Mouse (Mus musculus): ENCODE results near the gene Plekhb2. TPM values are rescaled to one million over a fixed set of nuclear protein-coding genes. Genes with fewer than 3 reads are reported as not detected.
A peak's percentile ranks its signal among the peaks of the same experiment; 100 is the strongest.

The Plekhb2 gene
- polyA plus RNA-seq, 1 experiment from 2014 or later, result 79.5 TPM

- Histone ChIP-seq H3K9me3 (no peaks in the 10 kb centered on the region), H3K27ac (replicated peaks) (no peak overlapping the region), H3K4me1 (replicated peaks) (peaks cover 52% of the 10 kb centered on the region), H3K4me2 (no peak overlapping the region), H3K4me3 (no peak overlapping the region), H3K9ac (no peak overlapping the region), H3K36me3 (peaks cover 10% of the 10 kb centered on the region), H3K27me3 (no peaks in the 10 kb centered on the region)
- WGBS, result 47% methylated on average over 6 of the region's 6 CpGs
- ATAC-seq (ENCODE audit: low FRiP score, low read depth), result no peak
Measured at GRCm38 (mm10) chr1:34837951-34838689, 11.7 kb upstream of the Plekhb2 start.

GRCm38 (mm10) chr1:34839241-34839640 is 10.5 kb upstream of the Plekhb2 start:
- ATAC-seq (ENCODE audit: low FRiP score, low read depth), result no peak
- no peak overlapping the region for H3K4me3 ChIP-seq
- H3K9me3 ChIP-seq, result no peaks in the 10 kb centered on the region
- no peak overlapping the region for H3K4me2 ChIP-seq
- H3K4me1 ChIP-seq (replicated peaks), result peaks cover 56% of the 10 kb centered on the region
- H3K9ac ChIP-seq, result no peak overlapping the region
- no peak overlapping the region for H3K27ac ChIP-seq (replicated peaks)
- H3K27me3 ChIP-seq, result no peaks in the 10 kb centered on the region
- WGBS, result 58% methylated on average over 12 of the region's 12 CpGs
- peaks cover 8% of the 10 kb centered on the region for H3K36me3 ChIP-seq

GRCm38 (mm10) chr1:34841709-34842388 is 7.9 kb upstream of the Plekhb2 start:
- WGBS, result under 1% methylated on average over 12 of the region's 12 CpGs
- Histone ChIP-seq H3K4me1 (replicated peaks) (peaks cover 46% of the 10 kb centered on the region), H3K9me3 (no peaks in the 10 kb centered on the region), H3K27me3 (no peaks in the 10 kb centered on the region), H3K27ac (replicated peaks) (peak overlapping the region; percentile 100), H3K36me3 (no peaks in the 10 kb centered on the region), H3K9ac (peak overlapping the region; percentile 73), H3K4me3 (peak overlapping the region; percentile 65), H3K4me2 (peak overlapping the region; percentile 79)
- ATAC-seq (ENCODE audit: low FRiP score, low read depth), result no peak; the same call in 1 of the 2 replicates

GRCm38 (mm10) chr1:34842389-34842861 is 7.4 kb upstream of the Plekhb2 start:
- Histone ChIP-seq H3K27ac (replicated peaks) (peak overlapping the region; percentile 100), H3K9ac (peak overlapping the region; percentile 73), H3K4me1 (replicated peaks) (peaks cover 42% of the 10 kb centered on the region), H3K36me3 (no peaks in the 10 kb centered on the region), H3K9me3 (no peaks in the 10 kb centered on the region), H3K4me3 (peak overlapping the region; percentile 65), H3K27me3 (no peaks in the 10 kb centered on the region), H3K4me2 (peak overlapping the region; percentile 79)
- under 1% methylated on average over 42 of the region's 51 CpGs for WGBS
- ATAC-seq (ENCODE audit: low FRiP score, low read depth), result peak; percentile 85

DNA sequence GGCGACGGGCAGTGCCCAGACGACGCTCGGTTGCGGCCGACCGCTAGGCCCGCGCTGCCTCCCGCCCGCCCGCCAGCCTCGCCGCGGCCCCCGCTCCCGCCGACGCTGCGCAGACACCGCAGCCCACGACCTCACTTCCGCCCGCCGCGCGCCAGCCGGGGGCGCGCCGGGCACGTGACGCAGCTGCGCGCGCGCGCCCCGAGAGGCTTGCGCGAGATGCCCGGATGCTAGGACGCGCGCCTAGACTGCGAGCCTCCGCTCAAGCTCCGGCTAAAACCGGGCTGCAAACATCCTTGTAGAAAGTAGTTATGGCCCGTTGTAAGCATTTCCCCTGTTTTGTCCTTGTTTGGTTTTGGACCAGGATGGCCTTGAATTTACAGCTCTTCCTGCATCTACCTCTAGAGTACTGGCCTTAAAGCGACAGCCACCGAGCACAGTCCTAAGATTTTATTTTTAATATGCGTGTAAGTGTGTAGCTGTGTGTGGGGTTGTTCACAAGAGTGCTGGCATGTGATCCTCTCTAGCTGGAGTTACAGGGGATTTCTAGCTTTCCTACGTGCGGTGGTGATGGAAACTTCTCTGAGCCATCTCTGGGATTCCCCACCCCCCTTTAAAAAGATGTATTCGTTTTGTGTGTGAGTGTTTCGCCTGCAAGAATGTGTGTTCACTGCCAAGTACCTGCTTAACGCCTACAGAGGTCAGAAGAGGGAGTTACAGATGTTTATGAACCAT is 6.7 kb upstream of the Plekhb2 start, which contains the start of gene Fam168b:
Fam168b (minus strand) TSS at position 179 of the 732 bp plus-strand sequence.
- H3K27me3 ChIP-seq, result no peaks in the 10 kb centered on the region
- H3K27ac ChIP-seq (replicated peaks), result peak within 1 kb of the TSS; percentile 100
- ATAC-seq (ENCODE audit: low FRiP score, low read depth), result peak; percentile 91
- H3K36me3 ChIP-seq, result no peaks in the 10 kb centered on the region
- WGBS, result under 1% methylated on average over 59 of the region's 59 CpGs
- peak within 1 kb of the TSS; percentile 73 for H3K9ac ChIP-seq
- H3K4me2 ChIP-seq, result peak within 1 kb of the TSS; percentile 79
- H3K4me1 ChIP-seq (replicated peaks), result peaks cover 38% of the 10 kb centered on the region
- H3K9me3 ChIP-seq, result no peaks in the 10 kb centered on the region
- H3K4me3 ChIP-seq, result peak within 1 kb of the TSS; percentile 65

GRCm38 (mm10) chr1:34847070-34847469 is 2.7 kb upstream of the Plekhb2 start:
- no peaks in the 10 kb centered on the region for H3K27me3 ChIP-seq
- WGBS, result 88% methylated on average over 3 of the region's 3 CpGs
- H3K9ac ChIP-seq, result no peak overlapping the region
- no peak overlapping the region for H3K4me2 ChIP-seq
- ATAC-seq (ENCODE audit: low FRiP score, low read depth), result no peak
- H3K4me1 ChIP-seq (replicated peaks), result peaks cover 32% of the 10 kb centered on the region
- H3K36me3 ChIP-seq, result no peaks in the 10 kb centered on the region
- no peak overlapping the region for H3K27ac ChIP-seq (replicated peaks)
- H3K9me3 ChIP-seq, result no peaks in the 10 kb centered on the region
- H3K4me3 ChIP-seq, result no peak overlapping the region

DNA sequence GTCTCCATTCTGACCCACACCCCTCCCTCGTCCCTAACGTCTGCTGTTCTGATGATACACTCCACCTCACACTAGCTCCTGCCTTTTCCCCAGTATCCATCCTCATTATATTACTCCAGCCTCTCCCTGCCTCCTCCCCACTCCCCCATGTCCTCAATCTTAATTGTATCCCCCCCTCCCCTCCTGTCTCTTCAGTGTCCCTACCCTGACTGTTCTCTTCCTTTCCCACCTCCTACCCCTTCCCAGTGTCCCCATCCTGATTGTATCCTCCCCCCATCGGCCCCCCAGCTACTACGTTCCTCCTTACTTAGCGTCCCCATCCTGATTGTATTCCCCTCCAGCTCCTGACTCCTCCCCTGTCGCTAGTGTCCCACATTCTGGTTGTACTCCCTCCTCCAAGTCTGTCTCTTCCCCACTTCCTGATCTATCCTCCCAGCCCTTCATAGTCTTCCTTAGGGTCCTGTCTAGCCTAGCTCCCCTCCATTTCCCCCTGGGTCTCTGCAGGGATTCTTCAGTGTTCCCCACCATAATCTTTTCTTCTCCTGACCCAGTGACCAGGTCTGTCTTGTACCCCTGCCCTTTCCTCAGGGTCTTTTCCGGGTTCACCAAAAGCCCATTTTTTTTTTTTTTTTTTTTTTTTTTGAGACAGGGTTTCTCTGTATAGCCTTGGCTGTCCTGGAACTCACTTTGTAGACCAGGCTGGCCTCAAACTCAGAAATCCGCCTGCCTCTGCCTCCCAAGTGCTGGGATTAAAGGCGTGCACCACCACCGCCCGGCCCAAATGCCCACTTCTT is 764 bp downstream of the Plekhb2 start:
- H3K9ac ChIP-seq, result peak overlapping the region; percentile 95
- H3K36me3 ChIP-seq, result no peaks in the 10 kb centered on the region
- peak overlapping the region; percentile 65 for H3K4me2 ChIP-seq
- H3K27ac ChIP-seq (replicated peaks), result peak overlapping the region; percentile 87
- peaks cover 35% of the 10 kb centered on the region for H3K4me1 ChIP-seq (replicated peaks)
- ATAC-seq (ENCODE audit: low FRiP score, low read depth), result peak; percentile 65
- H3K9me3 ChIP-seq, result no peaks in the 10 kb centered on the region
- WGBS, result 43% methylated on average over 11 of the region's 11 CpGs
- no peaks in the 10 kb centered on the region for H3K27me3 ChIP-seq
- H3K4me3 ChIP-seq, result peak overlapping the region; percentile 97

DNA sequence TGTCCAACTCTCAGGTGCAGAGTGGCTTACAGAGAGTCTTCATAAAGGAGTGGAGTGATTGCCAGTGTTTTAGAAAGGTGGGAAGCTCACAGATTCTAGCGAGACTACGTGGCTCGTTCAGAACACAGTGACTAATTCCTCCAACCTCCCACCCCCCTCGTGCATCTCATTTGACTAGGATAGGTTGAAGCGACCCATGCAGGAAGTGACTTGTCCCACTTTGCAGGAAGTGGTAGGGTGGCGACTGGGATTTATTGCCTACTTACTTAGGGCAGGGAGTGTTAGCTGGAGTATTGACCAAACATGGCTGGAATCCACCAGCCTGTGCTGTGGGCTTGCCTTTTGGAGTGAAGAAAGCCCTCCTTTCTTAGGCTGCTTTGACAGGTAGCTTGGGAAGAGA is 1.8 kb downstream of the Plekhb2 start:
- no peak for ATAC-seq (ENCODE audit: low FRiP score, low read depth)
- H3K4me1 ChIP-seq (replicated peaks), result peaks cover 35% of the 10 kb centered on the region
- no peaks in the 10 kb centered on the region for H3K27me3 ChIP-seq
- no peak overlapping the region for H3K27ac ChIP-seq (replicated peaks)
- H3K4me3 ChIP-seq, result no peak overlapping the region; the same call in 1 of the 2 replicates
- H3K9ac ChIP-seq, result peak overlapping the region; percentile 10
- peak overlapping the region; percentile 65 for H3K4me2 ChIP-seq
- no peaks in the 10 kb centered on the region for H3K9me3 ChIP-seq
- no peaks in the 10 kb centered on the region for H3K36me3 ChIP-seq
- 64% methylated on average over 6 of the region's 6 CpGs for WGBS

DNA sequence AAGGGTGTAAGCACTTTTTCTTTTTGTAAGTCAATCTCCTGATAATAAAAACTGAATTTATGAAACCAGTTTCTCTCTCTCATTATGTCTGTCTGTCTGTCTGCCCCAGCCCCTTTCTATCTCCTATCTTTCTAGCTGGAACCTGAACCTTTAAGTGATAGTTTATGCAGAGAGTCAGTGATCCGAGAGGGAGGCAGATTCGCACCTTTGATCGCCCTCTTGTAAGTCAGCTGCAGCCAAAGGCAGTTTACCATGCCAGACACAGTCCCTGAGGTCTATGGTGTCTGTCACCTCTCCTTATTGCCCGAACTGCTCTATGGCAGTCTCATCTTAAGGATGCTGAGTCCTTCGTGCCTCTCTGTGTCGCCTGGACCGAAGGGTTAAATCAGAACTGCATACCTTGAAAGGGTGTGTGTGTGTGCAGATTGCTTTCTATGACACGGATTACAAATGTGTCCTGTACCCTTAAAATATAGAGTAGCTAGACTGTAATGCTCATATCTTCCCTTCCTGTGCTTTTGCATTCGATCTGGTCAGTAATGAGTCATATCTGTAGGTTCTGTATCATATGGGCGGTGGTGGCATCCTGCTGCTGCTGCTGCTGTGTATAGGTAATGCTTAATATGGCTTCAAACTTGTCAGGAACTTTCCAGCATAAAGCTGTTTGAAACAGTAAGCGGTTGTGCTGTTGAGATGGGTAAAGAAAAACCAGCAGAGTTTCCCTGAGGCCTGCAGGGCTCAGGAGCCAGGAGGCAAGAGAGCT is 2.5 kb downstream of the Plekhb2 start:
- H3K36me3 ChIP-seq, result no peaks in the 10 kb centered on the region
- H3K4me1 ChIP-seq (replicated peaks), result peaks cover 35% of the 10 kb centered on the region
- peak overlapping the region; percentile 24; the same call in 1 of the 2 replicates for H3K9ac ChIP-seq
- whole genome bisulfite sequencing, result 79% methylated on average over 11 of the region's 11 CpGs
- no peak overlapping the region for H3K4me3 ChIP-seq
- peak overlapping the region; percentile 65 for H3K4me2 ChIP-seq
- no peak for ATAC-seq (ENCODE audit: low FRiP score, low read depth)
- no peaks in the 10 kb centered on the region for H3K9me3 ChIP-seq
- H3K27ac ChIP-seq (replicated peaks), result no peak overlapping the region
- H3K27me3 ChIP-seq, result no peaks in the 10 kb centered on the region

DNA sequence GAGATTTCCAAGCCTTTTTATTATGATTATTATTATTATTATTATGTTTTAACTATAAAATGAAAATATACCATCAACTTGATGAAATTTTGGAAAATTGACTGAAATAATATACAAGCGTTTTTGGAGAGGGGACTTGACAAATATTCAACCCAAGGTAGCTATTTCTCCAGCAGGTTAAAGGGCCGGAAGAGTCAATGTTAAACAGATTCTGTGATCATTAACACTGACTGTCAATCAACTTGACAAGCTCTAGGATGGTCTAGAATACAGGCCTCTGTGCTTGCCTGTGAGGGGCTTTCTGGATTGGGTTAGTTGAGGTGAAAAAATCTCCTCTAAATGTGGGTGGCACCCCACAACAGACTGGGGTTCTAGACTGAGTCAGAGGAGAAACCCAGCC is 4.0 kb downstream of the Plekhb2 start:
- Histone ChIP-seq H3K4me3 (no peak overlapping the region), H3K27me3 (no peaks in the 10 kb centered on the region), H3K9me3 (no peaks in the 10 kb centered on the region), H3K36me3 (no peaks in the 10 kb centered on the region), H3K4me2 (no peak overlapping the region), H3K27ac (replicated peaks) (no peak overlapping the region), H3K4me1 (replicated peaks) (peaks cover 35% of the 10 kb centered on the region), H3K9ac (no peak overlapping the region)
- no peak for ATAC-seq (ENCODE audit: low FRiP score, low read depth)
- 93% methylated on average over 2 of the region's 2 CpGs for WGBS
